27 mouse cellular contexts compared by ENCODE assay signal in genomic region chr2:112503978-112504377, GRCm38 (mm10). TPM values are rescaled to one million over a fixed set of nuclear protein-coding genes. Genes with fewer than 3 reads are reported as not detected.
DNase-seq lines count a peak whose midpoint lies in the region; ATAC-seq and TF ChIP-seq lines count a peak whose summit lies in the region.
"Had no signal": no experiment of that assay in that cellular context is flagged by ENCODE, and none has a peak within 500 bp of the region (broad histone marks: within the 10 kb centered on the region; RNA-seq: fewer than 3 reads in every experiment).

No protein-coding gene starts in this region.

- H3K4me1 ChIP-seq in lung, embryonic 14.5 days (ENCODE audit: insufficient read depth): no peaks in the 10 kb centered on the region
- H3K4me1 ChIP-seq in spleen, adult 2 months (ENCODE audit: control insufficient read depth, insufficient read depth, insufficient read length): no peaks in the 10 kb centered on the region; the same call in 1 of the 2 replicates

- no peaks in the 10 kb centered on the region for H3K27me3 ChIP-seq in lung, embryonic 14.5 days (ENCODE audit: insufficient read depth, low read length)
- no peaks in the 10 kb centered on the region for H3K27me3 ChIP-seq in spleen, adult 2 months (ENCODE audit: control insufficient read depth, insufficient read depth, low read length)
- H3K27me3 ChIP-seq in myocyte (ENCODE audit: control insufficient read depth, insufficient read depth, insufficient read length): no peaks in the 10 kb centered on the region
- H3K27me3 ChIP-seq: CH12.LX, Patski had no signal

- DNase-seq in gastrocnemius, adult 2 months: no peak
- DNase-seq in gastrocnemius, postnatal 25 days: no peak
- peak; percentile 16 for DNase-seq in lung, embryonic 14.5 days
- DNase-seq in lung, postnatal 14 days: no peak
- DNase-seq in spleen, adult 2 months (ENCODE audit: low read depth in 1 of 2, low spot score in 2 of 2): no peak
- no peak for DNase-seq in spleen, postnatal 4 days (ENCODE audit: low spot score in 2 of 2)
- DNase-seq in Muller cell, postnatal 12 days (ENCODE audit: inconsistent ontology term): no peak
- DNase-seq: adrenal gland, adult 2 months; adrenal gland, adult 8-10 months; adrenal gland, postnatal 10 days; adrenal gland, postnatal 14 days; adrenal gland, postnatal 25 days; adrenal gland, postnatal 36 days; B cell, adult 2 months; cerebellum, adult 11 months; cerebellum, adult 11-12 months; cerebellum, adult 18-20 months had no signal

- WGBS in lung, embryonic 14.5 days: 41% methylated on average over 6 of the region's 6 CpGs
- WGBS in spleen, adult 2 months: 92% methylated on average over 6 of the region's 6 CpGs

- no peak overlapping the region for H3K9ac ChIP-seq in lung, embryonic 14.5 days

- TF ChIP-seq CTCF in gastrocnemius, adult 2 months (IDR thresholded peaks at IDR 0.05): no peak
- no peak for TF ChIP-seq CTCF in lung, embryonic 14.5 days (IDR thresholded peaks at IDR 0.05; ENCODE audit: low read depth)
- no peak for TF ChIP-seq CTCF in spleen, adult 2 months (IDR thresholded peaks at IDR 0.05; ENCODE audit: extremely low read depth, insufficient read depth, insufficient read length, insufficient replicate concordance)

- peak overlapping the region; percentile 62; the same call in 1 of the 2 replicates for H3K27ac ChIP-seq in gastrocnemius, adult 2 months
- H3K27ac ChIP-seq in lung, embryonic 14.5 days (ENCODE audit: low read depth): no peak overlapping the region
- H3K27ac ChIP-seq in spleen, adult 2 months (ENCODE audit: insufficient read depth, low read length): 0 out of 2 replicates have a peak overlapping the region, but pooled peaks have one; percentile 17

- H3K36me3 ChIP-seq in lung, embryonic 14.5 days (ENCODE audit: insufficient read depth): no peaks in the 10 kb centered on the region
- no peaks in the 10 kb centered on the region for H3K36me3 ChIP-seq in spleen, adult 2 months (ENCODE audit: control insufficient read depth, insufficient read depth, low read length)
- no peaks in the 10 kb centered on the region for H3K36me3 ChIP-seq in myocyte (ENCODE audit: control insufficient read depth, insufficient read depth)

- H3K4me3 ChIP-seq in gastrocnemius, adult 2 months: no peak overlapping the region
- no peak overlapping the region for H3K4me3 ChIP-seq in lung, embryonic 14.5 days (ENCODE audit: low read depth, low read length)
- H3K4me3 ChIP-seq in spleen, adult 2 months (ENCODE audit: extremely low read depth, insufficient read depth, insufficient read length): no peak overlapping the region
- H3K4me3 ChIP-seq in myocyte: no peak overlapping the region

- H3K9me3 ChIP-seq in lung, embryonic 14.5 days (ENCODE audit: low read depth, low read length): no peaks in the 10 kb centered on the region
- H3K9me3 ChIP-seq: G1E had no signal

- no peak for ATAC-seq in lung, embryonic 14.5 days (ENCODE audit: insufficient read depth)
- ATAC-seq: activated CD4-positive, CD25-positive, alpha-beta regulatory T cell, adult 4 months; CD4-positive, CD25-positive, alpha-beta regulatory T cell, adult 4 months; Patski had no signal

- H3ac ChIP-seq in myocyte (ENCODE audit: control insufficient read depth, insufficient read length): no peak overlapping the region

- intact Hi-C loops in gastrocnemius, adult 2 months (cut with DNase I): loop anchor here (5.0 kb wide), 1 partner anchor 33 kb away; no protein-coding TSS in a partner anchor

- H3K79me2 ChIP-seq in myocyte (ENCODE audit: control insufficient read depth, insufficient read depth): no peaks in the 10 kb centered on the region

- TF ChIP-seq POLR2A in spleen, adult 2 months (IDR thresholded peaks at IDR 0.05; ENCODE audit: low read depth, low read length): no peak
- TF ChIP-seq POLR2A in myocyte (IDR thresholded peaks at IDR 0.05; ENCODE audit: insufficient read length, low read depth): no peak

- H3K4me2 ChIP-seq in lung, embryonic 14.5 days: no peak overlapping the region
- no peak overlapping the region for H3K4me2 ChIP-seq in myocyte (ENCODE audit: low read depth)

TF ChIP-seq in myocyte, 11 proteins besides CTCF, POLR2A, EP300 and RAD21:
- TF ChIP-seq MYOD1 (IDR thresholded peaks at IDR 0.05; ENCODE audit: control insufficient read depth in 1 of 3, insufficient read length in 2 of 3, low read depth in 2 of 3) (peak in 2 of 3 experiments; percentile 53 to 59), USF1 (IDR thresholded peaks at IDR 0.05; ENCODE audit: low read depth) (no peak), MYOG (IDR thresholded peaks at IDR 0.05; ENCODE audit: control insufficient read depth in 1 of 3, insufficient read depth in 1 of 3, insufficient read length in 2 of 3, low read depth in 2 of 3) (peak in 1 of 3 experiments; percentile 18)

RNA-seq across cellular contexts. Expression of gene Aven, which starts 11.2 kb away (rescaled TPM):
- total RNA-seq in gastrocnemius, adult 2 months (2021): 10 to 100 TPM; 15.0 to 16.1 TPM
- 10 to 100 TPM; 14.6 to 19.2 TPM for total RNA-seq in gastrocnemius, postnatal 25 days (2021)
- 7.2 and 7.8 TPM in 2 replicates for polyA plus RNA-seq in lung, embryonic 14.5 days (2014; fragmentation: Nextera tagmentation; extraction: Ambion mirVana)
- polyA plus RNA-seq in spleen, adult 2 months (2012; rRNA removed): 2.7 and 4.2 TPM in 2 replicates
- polyA plus RNA-seq in myocyte (2012; fragmentation: generic; extraction: Trizol): 11.8 TPM

RNA-seq across cellular contexts. Expression of gene Chrm5, which starts 23.4 kb away (rescaled TPM):
- under 1 TPM in 1 of 2 experiments, not detected in 1; 0.20 TPM for total RNA-seq in gastrocnemius, adult 2 months (2021)
- not detected for total RNA-seq in gastrocnemius, postnatal 25 days (2021)
- not detected in 2 replicates for polyA plus RNA-seq in lung, embryonic 14.5 days (2014; fragmentation: Nextera tagmentation; extraction: Ambion mirVana)
- polyA plus RNA-seq in spleen, adult 2 months (2012; rRNA removed): not detected in 2 replicates
- polyA plus RNA-seq in myocyte (2012; fragmentation: generic; extraction: Trizol): not detected
- total RNA-seq: adrenal gland, adult 18-20 months; adrenal gland, adult 2 months; adrenal gland, adult 8-10 months; adrenal gland, postnatal 10 days; adrenal gland, postnatal 14 days; adrenal gland, postnatal 25 days; adrenal gland, postnatal 36 days; CH12.LX; ES-E14; G1E; MEL had no signal
- polyA plus RNA-seq: activated CD4-positive, CD25-positive, alpha-beta regulatory T cell, adult 4 months; adrenal gland, adult 2 months; C2C12; CD4-positive, CD25-positive, alpha-beta regulatory T cell, adult 4 months; G1E; Patski had no signal

RNA-seq across cellular contexts. Expression of gene Emc7, which starts 49.2 kb away (rescaled TPM):
- 10 to 100 TPM; 12.6 to 15.3 TPM for total RNA-seq in gastrocnemius, adult 2 months (2021)
- total RNA-seq in gastrocnemius, postnatal 25 days (2021): 10 to 100 TPM; 12.6 to 14.1 TPM
- 15.8 and 17.3 TPM in 2 replicates for polyA plus RNA-seq in lung, embryonic 14.5 days (2014; fragmentation: Nextera tagmentation; extraction: Ambion mirVana)
- polyA plus RNA-seq in spleen, adult 2 months (2012; rRNA removed): 2.5 and 2.9 TPM in 2 replicates
- polyA plus RNA-seq in myocyte (2012; fragmentation: generic; extraction: Trizol): 19.8 TPM
